Mouse (Mus musculus) inflammation-experienced regulatory T-cells, adult 6 months (primary cell): ENCODE measurements around the gene Fignl1. TPM values are rescaled to one million over a fixed set of nuclear protein-coding genes. Genes with fewer than 3 reads are reported as not detected.

Source experiments
- ATAC-seq: one replicate; pipeline ENCODE4 v1.8.0; 2017
- polyA plus RNA-seq, 3 experiments: library from polyadenylated mRNA; unstranded; fragments of 100-300 nt; shearing (Covaris generic); gene quantifications; one replicate each; pipeline ENCODE4 v1.2.1; 2017

Gene Fignl1
- polyA plus RNA-seq: 10 to 100 TPM in 2 of 3 experiments, 1 to 10 TPM in 1; 8.4 to 75.9 (median 10.4) TPM

DNA sequence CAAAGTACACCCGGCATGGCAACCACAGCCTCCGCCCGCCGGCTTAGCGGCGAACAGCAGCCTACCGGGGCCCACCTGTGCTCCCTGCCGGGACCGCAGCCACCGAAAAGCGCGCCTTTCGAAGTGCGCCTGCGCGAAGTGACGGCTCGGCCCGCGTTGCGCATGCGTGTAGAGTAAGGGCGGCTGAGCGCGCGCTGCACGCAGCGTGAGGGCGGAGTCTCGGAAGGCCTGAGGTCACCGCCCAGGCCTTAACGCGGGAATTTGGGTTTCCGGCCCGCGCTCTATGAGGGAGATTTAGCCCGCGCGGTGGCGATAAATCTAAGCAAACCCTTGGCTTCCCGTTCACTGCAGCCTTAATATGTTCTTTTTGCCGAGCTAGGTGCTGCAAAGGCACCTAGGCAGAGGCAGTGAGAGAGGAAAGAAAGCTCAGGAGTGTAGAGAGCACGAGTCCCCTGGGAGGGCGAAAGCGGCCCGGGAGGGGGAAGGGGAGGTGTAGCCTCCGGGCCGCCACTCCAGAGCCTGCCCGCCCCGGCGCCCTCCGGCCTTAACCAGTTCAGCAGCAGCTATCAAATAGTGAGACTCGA, at the start of gene Fignl1:
Fignl1 (minus strand) TSS at position 143 of the 584 bp plus-strand sequence.
- ATAC-seq: peak; percentile 92

DNA sequence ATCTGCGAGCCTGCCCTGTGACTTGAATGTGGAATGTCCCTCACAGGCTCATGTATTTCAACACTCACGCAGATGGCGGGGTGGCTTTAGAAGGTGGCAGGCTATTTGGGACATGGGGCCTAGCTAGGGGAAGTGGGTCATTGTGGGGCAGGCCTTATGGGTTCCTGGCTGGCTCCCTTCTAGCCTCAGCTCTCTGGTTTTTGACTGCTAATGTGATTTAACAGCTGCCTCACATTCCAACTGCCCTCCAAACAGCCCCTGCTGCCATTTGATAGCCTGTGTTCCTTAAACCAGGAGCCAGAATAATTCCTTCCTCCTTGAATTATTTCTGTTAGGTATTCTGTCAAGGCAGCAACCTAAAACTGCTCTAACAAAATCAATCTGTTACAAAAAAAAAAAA, 48.2 kb upstream of the Fignl1 start:
- ATAC-seq: no peak

- ATAC-seq: no peak
Observed at GRCm38 (mm10) chr11:11855685-11856131, 46.9 kb upstream of the Fignl1 start.

DNA sequence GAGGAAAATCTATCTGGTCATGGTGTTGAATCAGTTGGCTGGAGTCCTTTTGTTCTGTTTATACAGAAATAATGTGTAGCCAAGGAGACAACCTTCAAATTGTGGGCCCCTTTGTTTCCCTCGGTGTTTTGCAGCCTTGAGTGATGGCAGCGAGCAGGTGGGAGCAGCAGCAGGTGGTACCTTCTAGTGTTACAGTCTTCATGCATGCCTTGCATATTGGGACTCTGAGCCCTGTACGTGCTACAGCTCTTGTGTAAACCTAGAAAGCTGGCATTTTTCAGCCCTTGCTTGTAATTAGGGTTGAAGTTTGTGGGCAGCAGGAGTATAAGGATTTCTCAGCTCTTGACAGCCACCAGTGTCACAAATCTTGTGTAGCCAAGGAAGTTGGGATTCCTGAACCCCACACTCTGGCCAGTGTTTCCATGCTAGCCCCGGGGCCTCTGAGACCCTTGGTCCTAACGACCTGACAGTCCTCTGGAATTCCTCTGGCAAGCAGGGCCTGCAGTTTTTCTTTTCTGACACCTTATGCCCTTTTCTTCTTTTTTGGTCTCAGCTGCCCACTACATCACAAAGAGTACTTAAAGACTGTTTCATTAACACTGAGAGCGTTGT, 46.4 kb upstream of the Fignl1 start:
- ATAC-seq: no peak

DNA sequence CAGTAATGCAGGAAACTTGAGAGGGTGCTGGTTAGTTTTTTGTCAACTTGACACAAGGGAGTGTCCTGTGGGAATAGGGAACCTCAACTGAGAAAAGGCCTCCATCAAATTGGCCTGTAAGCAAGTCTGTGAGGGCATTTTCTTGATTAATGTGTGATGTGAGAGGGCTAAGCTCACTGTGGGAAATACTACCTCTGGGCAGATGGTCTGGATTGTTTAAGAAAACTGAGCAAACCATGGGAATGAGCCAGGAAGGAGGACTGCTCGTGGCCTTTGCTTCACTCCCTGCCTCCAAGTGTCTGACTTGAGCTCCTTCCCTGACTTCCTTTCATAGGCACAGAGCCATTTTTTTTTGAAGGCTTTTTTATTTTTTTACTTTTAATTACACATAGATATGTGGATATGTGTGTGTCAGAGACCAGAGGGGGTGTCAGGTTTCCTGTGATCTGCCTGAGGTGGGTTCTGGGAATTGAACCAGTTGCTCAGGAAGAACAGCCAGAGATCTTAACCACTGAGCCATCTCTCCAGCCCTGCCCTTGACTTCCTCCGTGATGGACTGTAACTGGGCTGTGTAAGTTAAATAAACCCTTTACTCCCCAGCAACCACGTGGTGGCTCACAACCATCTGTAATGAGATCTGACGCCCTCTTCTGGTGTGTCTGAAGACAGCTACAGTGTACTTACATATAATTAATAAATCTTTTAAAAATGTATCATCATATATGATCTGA, 45.1 kb upstream of the Fignl1 start:
- ATAC-seq: no peak

GRCm38 (mm10) chr11:11851957-11852505, 43.3 kb upstream of the Fignl1 start:
- ATAC-seq: no peak

DNA sequence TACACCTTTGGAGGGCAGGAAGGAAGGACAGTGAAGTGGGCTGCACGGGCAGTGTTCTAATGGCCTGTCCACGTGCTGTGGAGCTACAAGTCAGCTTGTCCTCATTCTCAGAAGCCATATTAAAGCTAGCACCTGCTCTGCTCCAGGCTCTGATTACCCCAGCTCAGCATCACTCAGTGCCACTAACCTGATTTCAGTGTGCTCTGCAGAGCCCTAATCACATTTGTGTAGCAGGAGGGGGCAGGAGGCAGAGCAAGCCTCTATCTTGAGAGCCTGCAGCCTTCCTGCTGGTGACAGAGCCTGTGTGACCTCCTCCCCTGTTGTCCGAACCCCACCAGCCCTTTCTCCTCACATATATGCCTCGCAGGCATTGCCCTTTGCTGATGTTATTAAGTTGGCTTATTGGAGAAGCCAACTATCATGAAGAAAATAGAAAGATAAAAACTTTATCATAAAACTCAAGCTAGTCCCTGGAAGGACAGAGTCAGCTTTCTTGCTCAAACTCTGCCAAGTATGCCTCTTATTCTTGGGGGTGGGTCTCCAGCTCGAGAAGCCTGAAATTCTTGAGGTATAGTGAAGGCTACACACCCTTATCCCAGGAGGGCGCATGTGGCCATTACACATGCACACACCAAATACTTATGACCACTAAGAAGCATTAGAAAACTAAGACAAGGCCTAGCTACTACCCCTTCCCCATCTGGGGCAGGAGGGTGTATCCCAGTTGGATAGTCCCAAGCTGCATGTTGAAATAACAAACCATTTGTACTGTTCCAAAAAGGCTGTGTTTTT, 41.9 kb upstream of the Fignl1 start:
- no peak for ATAC-seq

DNA sequence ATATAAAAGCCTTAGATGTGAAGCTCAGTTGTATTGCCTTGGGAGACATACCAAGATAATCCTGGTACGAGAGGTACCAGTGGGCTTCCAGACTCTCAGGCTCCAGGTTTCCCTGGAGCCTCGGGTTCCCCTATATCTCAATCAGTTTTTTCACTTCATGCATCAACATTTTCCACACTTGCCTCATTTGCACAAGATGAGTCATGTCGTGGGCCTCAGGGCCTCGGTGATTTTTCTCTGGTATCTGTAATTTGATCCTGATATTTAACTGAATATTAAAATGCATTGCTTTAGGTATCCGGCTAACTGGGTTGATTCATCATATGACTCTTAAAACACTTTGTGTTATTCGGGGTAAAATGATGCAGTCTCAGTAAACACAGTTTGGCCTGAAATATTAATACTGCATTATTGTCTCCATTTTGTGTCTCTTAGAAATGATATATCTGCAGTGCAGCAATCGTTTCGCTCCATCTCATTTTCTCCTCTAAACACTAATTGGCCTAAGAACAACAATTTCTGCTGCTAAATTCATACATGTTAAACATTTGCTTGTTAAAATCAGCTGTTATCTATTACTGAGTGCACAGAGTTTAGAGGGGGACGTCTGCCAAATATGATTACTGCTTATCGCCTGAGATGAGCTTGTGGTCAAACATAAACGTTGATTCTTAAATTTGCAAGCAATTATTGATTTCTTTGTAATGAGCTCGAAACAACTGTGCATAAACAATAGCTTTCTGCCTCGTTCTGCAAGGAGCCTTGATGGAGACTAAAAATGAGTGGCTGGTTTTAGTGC, 41.0 kb upstream of the Fignl1 start:
- no peak for ATAC-seq

DNA sequence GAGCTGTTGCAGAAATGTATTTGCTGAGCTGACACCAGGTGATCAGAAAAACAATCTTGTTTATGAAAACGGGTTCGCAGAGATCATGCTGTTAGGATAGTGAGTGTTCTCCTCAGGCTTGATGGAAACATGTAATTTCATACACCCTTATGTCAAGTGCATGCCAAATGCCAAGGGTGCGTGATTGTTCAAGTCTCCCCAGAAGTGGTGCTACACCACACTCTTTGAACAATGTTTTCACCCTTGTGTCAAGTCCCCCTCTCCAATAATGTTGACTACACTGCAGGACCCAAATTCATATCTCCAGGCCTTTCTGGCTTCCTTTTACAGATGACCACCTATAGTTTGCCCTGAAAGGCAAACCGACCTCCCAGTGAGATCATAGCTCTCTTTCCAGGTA, 39.7 kb upstream of the Fignl1 start:
- ATAC-seq: no peak

DNA sequence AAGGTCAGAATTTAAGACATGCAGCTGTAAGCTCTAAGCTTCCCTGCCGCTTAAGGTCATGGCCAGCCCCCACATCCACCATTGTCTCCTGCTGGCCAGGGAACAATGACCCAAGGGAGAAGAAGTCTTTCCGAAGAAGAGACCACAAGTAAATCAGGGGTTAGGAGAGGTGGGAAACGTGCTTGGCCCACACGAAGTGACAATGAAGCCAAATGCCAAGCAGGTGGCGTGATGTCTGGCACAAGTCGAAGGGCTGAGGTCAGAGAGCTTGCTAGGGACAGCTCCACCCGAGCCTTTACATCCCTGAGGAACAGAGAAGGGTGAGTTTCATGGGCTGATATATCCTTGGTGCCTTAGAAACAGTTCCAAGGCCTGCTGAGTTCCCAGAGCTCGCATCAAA, 36.3 kb upstream of the Fignl1 start:
- no peak for ATAC-seq

- no peak for ATAC-seq
Observed at GRCm38 (mm10) chr11:11844367-11844971, 35.7 kb upstream of the Fignl1 start.

DNA sequence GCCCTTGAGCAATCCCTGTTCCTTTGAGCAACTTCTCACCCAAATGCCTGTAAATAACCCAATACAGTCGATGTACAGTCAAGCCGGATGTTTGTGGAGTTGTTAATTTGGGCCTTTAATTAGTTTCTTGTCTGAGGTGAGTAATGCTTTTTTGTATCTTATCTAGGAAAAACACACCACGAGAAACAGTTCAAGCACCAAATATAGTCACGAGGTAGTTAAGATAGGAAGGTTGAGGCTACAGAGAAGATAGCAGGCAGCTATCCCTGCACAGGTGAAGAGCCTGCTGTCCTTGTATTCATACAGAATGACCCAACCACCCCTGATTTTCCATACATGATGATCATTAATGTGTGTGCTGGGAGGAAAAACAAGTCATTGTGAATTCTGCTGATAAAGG, 32.8 kb upstream of the Fignl1 start:
- no peak for ATAC-seq

DNA sequence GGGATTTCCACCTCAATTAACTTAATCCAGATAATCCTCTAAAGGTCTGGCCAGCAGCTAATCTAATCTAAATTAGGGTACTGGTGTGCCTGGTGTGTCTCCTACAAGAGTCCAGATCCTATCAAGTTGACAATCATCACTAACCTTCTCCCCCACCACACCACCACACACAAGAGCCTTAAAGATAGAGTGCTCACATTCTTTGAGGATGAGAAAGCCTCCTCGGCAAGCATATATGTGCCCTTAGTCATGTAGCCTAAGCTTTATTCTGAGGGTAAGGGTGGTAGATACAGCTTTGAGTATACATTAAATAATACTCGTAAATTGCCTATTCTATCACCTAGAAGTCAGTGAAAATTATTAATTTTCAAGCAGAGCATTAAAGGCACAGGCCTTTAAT, 32.0 kb upstream of the Fignl1 start:
- ATAC-seq: no peak

GRCm38 (mm10) chr11:11839874-11840273, 31.1 kb upstream of the Fignl1 start:
- no peak for ATAC-seq

GRCm38 (mm10) chr11:11837384-11837783, 28.6 kb upstream of the Fignl1 start:
- no peak for ATAC-seq

GRCm38 (mm10) chr11:11836713-11837370, 28.1 kb upstream of the Fignl1 start:
- peak; percentile 59 for ATAC-seq

DNA sequence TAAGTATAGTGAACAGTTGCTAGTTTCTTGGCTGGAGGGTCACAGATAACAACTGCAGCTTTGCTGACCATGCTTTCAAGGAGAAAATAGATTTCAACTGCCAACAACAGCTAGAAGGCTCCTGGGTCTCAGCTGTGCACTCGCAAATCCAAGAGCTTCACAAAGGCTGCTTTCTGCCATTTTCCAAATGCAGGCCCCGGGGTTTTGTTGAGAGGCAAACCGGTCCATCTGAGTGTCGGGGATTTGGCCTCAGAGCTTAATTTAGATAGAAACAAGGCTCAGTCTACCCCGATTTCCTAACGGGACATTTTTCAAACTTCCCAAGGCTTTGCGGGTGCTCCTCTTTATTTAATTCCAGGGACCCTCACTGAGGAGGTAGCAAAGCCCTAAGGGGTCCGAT, 27.5 kb upstream of the Fignl1 start:
- ATAC-seq: no peak

DNA sequence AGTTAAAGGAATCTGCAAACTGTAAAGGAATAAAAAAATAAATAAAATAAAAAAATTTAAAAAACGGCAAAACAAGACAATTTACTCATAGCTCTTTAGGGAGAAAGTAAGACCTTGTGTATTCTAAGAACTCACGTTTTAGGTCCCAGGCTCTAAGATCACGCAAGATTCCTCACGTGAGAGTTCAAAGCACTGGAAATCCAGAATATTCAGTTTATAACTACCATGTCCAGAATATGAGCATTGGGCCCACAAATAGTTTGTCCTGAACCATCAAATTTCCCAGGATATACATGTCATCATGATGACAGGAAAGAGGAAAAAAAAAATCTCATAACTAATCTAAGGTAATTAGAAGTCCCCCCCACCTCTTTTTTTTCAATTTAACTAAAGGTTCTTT, 27.0 kb upstream of the Fignl1 start:
- ATAC-seq: no peak

- no peak for ATAC-seq
Observed at GRCm38 (mm10) chr11:11835361-11835760, 26.6 kb upstream of the Fignl1 start.

DNA sequence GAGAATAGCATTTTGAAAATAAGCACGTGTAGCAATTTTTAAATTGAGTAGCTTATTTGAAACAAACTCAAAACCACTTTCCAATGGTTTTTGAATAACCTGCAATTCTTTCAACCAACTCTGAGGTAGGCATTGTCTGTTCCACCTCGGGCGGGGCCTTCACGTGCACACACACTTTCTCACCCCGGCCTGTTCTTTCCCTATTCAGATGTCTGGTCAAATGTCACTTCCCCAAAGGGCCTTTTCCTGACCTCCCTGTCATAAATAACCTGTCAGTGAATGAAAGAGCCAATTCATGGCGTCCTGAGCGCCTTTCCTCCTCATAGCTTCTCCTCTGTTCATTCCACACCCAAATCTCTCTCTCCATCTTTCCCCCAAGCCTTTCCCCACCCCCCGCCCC, 24.3 kb upstream of the Fignl1 start:
- ATAC-seq: no peak

GRCm38 (mm10) chr11:11832755-11833084, 24.0 kb upstream of the Fignl1 start:
- no peak for ATAC-seq
